Mouse (Mus musculus): ENCODE data around the gene Clgn. TPM values are rescaled to one million over a fixed set of nuclear protein-coding genes. Genes with fewer than 3 reads are reported as not detected.

Gene Clgn
- polyA plus RNA-seq, 1 experiment from 2014 or later, result not detected

- ChIA-PET CTCF (interaction anchor here (0.9 kb wide), 1 partner anchor 15 kb away, joined by 3 read pairs; no protein-coding TSS in a partner anchor), POLR2A (interaction anchor here (0.6 to 0.7 kb wide), 2 partner anchors 180 to 1000 kb away, joined by 3 read pairs; no protein-coding TSS in a partner anchor)
- no peak for DNase-seq (ENCODE audit: low read depth, low spot score)
- no peak for ATAC-seq
- TF ChIP-seq CTCF (IDR thresholded peaks at IDR 0.05), result no peak
- H3K27me3 ChIP-seq, result no peaks in the 10 kb centered on the region
- in situ Hi-C loops (cut with MboI; ENCODE audit: low pct_unique_long_range_greater_than_20kb), result loop anchor here (10.0 kb wide), 1 partner anchor 178 kb away; no protein-coding TSS in a partner anchor
These were observed 53.4 kb downstream of the Clgn start for GRCm38 (mm10) chr8:83443052-83443400.

- CTCF ChIA-PET, result interaction anchor here (0.7 to 2.0 kb wide), 7 partner anchors 10 to 151 kb away, joined by 3 to 7 read pairs (median 3); no protein-coding TSS in a partner anchor
- DNase-seq (ENCODE audit: low read depth, low spot score), result no peak
- POLR2A ChIA-PET, result no interaction called here
- H3K27me3 ChIP-seq, result no peaks in the 10 kb centered on the region
- peak; percentile 58 for TF ChIP-seq CTCF (IDR thresholded peaks at IDR 0.05)
- ATAC-seq, result no peak
- in situ Hi-C loops (cut with MboI; ENCODE audit: low pct_unique_long_range_greater_than_20kb), result loop anchor here (10.0 kb wide), 1 partner anchor 185 kb away; no protein-coding TSS in a partner anchor
These were observed 60.3 kb downstream of the Clgn start for GRCm38 (mm10) chr8:83449960-83450359.

- in situ Hi-C loops (cut with MboI; ENCODE audit: low pct_unique_long_range_greater_than_20kb), result no loop called here
- CTCF ChIA-PET, result interaction anchor here (0.9 to 2.0 kb wide), 5 partner anchors 18 to 193 kb away, joined by 3 to 7 read pairs (median 3); no protein-coding TSS in a partner anchor
These were observed 61.4 kb downstream of the Clgn start for GRCm38 (mm10) chr8:83451056-83451455.

GRCm38 (mm10) chr8:83457121-83457520, 67.5 kb downstream of the Clgn start:
- peaks cover 15% of the 10 kb centered on the region for H3K27me3 ChIP-seq
- ChIA-PET POLR2A (no interaction called here), CTCF (interaction anchor here (1.3 to 1.5 kb wide), 3 partner anchors 9 to 14 kb away, joined by 3 to 4 read pairs (median 3); no protein-coding TSS in a partner anchor)
- ATAC-seq, result no peak
- DNase-seq (ENCODE audit: low read depth, low spot score), result no peak
- TF ChIP-seq CTCF (IDR thresholded peaks at IDR 0.05), result no peak
- in situ Hi-C loops (cut with MboI; ENCODE audit: low pct_unique_long_range_greater_than_20kb), result loop anchor here (5.0 kb wide), 1 partner anchor 355 kb away; no protein-coding TSS in a partner anchor

More at GRCm38 (mm10) chr8:83451056-83451455, 61.4 kb downstream of the Clgn start:
- peak; percentile 45 for TF ChIP-seq CTCF (IDR thresholded peaks at IDR 0.05)
- DNase-seq (ENCODE audit: low read depth, low spot score) (no peak), ATAC-seq (no peak)
- POLR2A ChIA-PET, result interaction anchor here (0.9 kb wide), 1 partner anchor 285 kb away, joined by 3 read pairs; the partner anchor contains the start of gene Gm10645
- peaks cover 8% of the 10 kb centered on the region for H3K27me3 ChIP-seq

- in situ Hi-C loops (cut with MboI; ENCODE audit: low pct_unique_long_range_greater_than_20kb), result loop anchor here (5.0 kb wide), 1 partner anchor 356 kb away; no protein-coding TSS in a partner anchor
- ATAC-seq (no peak), DNase-seq (ENCODE audit: low read depth, low spot score) (no peak)
- H3K27me3 ChIP-seq, result peaks cover 18% of the 10 kb centered on the region
- ChIA-PET CTCF (interaction anchor here (1.3 kb wide), 1 partner anchor 15 kb away, joined by 3 read pairs; no protein-coding TSS in a partner anchor), POLR2A (no interaction called here)
- no peak for TF ChIP-seq CTCF (IDR thresholded peaks at IDR 0.05)
These were observed 68.6 kb downstream of the Clgn start, which contains the start of gene Scoc for GRCm38 (mm10) chr8:83458222-83458621. Gene Scoc (minus strand): TSS chr8:83458391.

- in situ Hi-C loops (cut with MboI; ENCODE audit: low pct_unique_long_range_greater_than_20kb), result loop anchor here (5.0 kb wide), 1 partner anchor 357 kb away; no protein-coding TSS in a partner anchor
- TF ChIP-seq CTCF (IDR thresholded peaks at IDR 0.05), result no peak
- CTCF ChIA-PET, result interaction anchor here (1.0 to 1.1 kb wide), 2 partner anchors 9 to 40 kb away, joined by 3 read pairs; no protein-coding TSS in a partner anchor
These were observed 69.9 kb downstream of the Clgn start for GRCm38 (mm10) chr8:83459606-83460005.

More at GRCm38 (mm10) chr8:83459606-83460005, 69.9 kb downstream of the Clgn start:
- peaks cover 18% of the 10 kb centered on the region for H3K27me3 ChIP-seq
- POLR2A ChIA-PET, result no interaction called here
- no peak for ATAC-seq
- no peak for DNase-seq (ENCODE audit: low read depth, low spot score)

Other genes starting within 250 kb of the Clgn start
- gene Tbc1d9, start 224.5 kb upstream of the Clgn start, polyA plus RNA-seq (2021), result 26.7 TPM
- gene Gm10645, start 223.7 kb upstream of the Clgn start, polyA plus RNA-seq (2021), result 3.3 TPM
- not detected for gene Ucp1, start 99.5 kb upstream of the Clgn start, polyA plus RNA-seq (2021)
- 8.8 TPM for gene Elmod2, start 57.4 kb upstream of the Clgn start, polyA plus RNA-seq (2021)
- not detected for gene Mgat4d, start 41.4 kb upstream of the Clgn start, polyA plus RNA-seq (2021)
- 95.5 TPM for gene Scoc, start 68.5 kb downstream of the Clgn start, polyA plus RNA-seq (2021)
- gene Olfr370, start 145.9 kb downstream of the Clgn start, polyA plus RNA-seq (2021), result 0.04 TPM
- gene Ndufb7, start 176.8 kb downstream of the Clgn start, polyA plus RNA-seq (2021), result 247 TPM
- gene Tecr, start 218.1 kb downstream of the Clgn start, polyA plus RNA-seq (2021), result 275 TPM
- 39.9 TPM for gene Dnajb1, start 218.3 kb downstream of the Clgn start, polyA plus RNA-seq (2021)

Data from Patski (cell line).